Mouse (Mus musculus) thymus, postnatal 25 days (tissue): ENCODE measurements around the gene Ccdc42.

Experiments
- DNase-seq: peaks from one replicate; pipeline ENCODE4 v3.0.0; 2022

Gene Ccdc42

DNA sequence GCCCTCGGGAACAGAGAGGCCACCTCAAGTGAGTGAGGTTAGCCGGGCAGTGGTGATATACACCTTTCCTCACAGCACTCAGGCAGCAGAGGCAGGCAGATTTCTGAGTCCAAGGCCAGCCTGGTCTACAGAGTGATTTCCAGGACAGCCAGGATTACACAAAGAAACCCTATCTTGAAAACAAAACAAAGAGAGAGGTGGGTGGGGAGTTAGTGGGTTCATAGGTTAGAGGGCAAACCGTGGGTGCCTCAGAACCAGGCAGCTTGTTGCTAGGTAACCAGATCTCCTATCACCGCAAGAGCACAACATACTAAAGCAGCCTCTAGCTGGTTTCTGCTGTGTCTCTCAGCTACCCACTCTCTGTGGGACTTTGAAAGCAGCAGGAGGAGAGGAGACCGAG, at the start of gene Ccdc42:
Ccdc42 (plus strand) TSS at position 301 of the 400 bp plus-strand sequence.
- no peak for DNase-seq

GRCm38 (mm10) chr11:68539621-68540020, 47.2 kb upstream of the Ccdc42 start:
- DNase-seq, result no peak

DNA sequence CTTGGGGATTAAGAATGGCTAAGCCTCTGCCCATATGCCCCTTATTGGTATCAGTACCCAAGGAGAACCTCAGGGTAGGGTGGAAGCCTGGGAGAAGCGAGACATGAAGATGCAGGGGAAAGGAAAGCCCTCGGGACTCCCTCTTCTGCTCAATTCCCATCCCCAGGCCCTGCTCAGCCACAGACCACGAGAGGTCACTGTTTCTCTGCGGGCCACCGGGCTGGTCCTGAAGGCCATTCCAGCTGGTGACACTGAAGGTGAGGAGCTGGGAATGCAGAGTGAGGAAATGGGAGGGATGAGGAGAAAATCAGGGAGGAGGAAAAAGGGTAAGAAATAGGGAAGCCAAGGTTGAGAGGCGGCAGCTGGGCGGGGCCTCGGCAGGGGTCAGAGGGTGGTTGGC, 42.3 kb upstream of the Ccdc42 start:
- no peak for DNase-seq

GRCm38 (mm10) chr11:68545172-68545571, 41.6 kb upstream of the Ccdc42 start:
- DNase-seq, result no peak

- no peak for DNase-seq
Observed at GRCm38 (mm10) chr11:68545682-68546222, 41.1 kb upstream of the Ccdc42 start.

- no peak for DNase-seq
Observed at GRCm38 (mm10) chr11:68547484-68547883, 39.3 kb upstream of the Ccdc42 start.

- DNase-seq, result peak; percentile 28
Observed at GRCm38 (mm10) chr11:68549597-68549996, 37.2 kb upstream of the Ccdc42 start.

GRCm38 (mm10) chr11:68550358-68550757, 36.5 kb upstream of the Ccdc42 start:
- no peak for DNase-seq

- peak; percentile 69 for DNase-seq
Observed at GRCm38 (mm10) chr11:68553981-68554471, 32.8 kb upstream of the Ccdc42 start.

DNA sequence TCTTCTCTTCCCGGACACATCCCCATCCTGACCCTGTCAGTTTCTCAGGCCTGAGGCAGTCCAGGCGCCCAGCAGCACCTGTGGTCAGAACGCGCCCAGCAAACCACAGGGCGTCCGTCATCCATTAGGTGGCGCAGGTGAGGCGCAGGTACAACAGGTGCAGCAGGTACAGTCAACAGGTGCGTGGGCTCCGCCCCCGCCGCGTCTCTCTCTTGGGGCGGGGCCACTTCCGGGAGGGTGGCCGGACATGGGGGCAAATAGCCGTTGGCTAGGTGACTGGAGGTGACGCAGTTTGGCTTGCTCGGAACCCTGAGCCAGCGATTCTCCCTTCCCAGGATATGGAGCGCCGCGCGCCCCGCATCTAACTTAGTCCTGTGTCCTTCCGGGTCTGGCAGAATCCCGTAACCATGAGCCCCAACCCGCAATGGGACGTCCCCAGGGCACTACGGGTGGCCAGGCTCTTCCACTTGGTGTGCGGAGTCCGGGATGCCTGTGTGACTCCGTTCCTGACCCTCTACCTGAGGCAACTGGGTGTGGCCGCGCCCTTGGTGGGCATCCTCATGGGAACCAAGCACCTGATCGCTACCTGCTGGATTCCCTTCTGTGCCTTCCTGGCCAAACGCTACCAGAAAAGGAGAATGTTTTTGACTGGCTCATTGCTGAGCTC, 30.8 kb upstream of the Ccdc42 start, which contains the start of gene Mfsd6l:
Mfsd6l (plus strand) TSS at position 269 of the 667 bp plus-strand sequence.
- DNase-seq, result no peak

- peak; percentile 36 for DNase-seq
Observed at GRCm38 (mm10) chr11:68559546-68559945, 27.3 kb upstream of the Ccdc42 start.

- no peak for DNase-seq
Observed at GRCm38 (mm10) chr11:68561957-68562950, 24.6 kb upstream of the Ccdc42 start.

DNA sequence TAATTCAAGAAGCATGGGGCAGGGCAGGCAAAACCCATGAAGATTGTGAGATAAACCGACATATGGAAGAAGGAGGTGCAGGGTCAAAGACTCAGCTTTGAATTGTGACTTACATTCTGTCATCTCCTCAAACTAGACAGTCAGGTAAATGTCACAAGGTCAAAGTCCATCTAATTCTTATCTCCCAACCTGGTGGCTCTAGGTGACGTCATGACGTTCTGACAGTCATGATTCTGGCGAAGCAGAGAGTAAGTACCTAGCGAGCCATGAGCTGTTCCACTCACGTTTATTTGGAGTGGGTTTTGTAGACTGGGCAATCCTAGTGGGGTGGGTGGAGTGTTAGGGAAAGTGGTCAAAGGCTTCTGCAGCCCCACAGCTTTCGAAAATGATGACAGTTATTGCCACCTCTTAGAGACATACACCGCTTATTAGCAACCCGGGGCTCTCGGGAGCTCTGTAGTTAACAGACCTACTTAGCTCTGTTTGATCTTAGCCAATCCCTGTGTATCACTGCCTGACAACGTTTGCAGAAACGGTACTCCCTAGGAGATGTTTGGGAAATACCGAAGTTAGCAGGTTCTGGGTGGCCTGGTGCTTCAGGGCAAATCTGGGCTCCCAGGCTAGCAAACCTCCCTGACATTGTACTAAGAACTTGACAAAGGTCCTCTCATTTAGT, 22.3 kb upstream of the Ccdc42 start:
- no peak for DNase-seq

DNA sequence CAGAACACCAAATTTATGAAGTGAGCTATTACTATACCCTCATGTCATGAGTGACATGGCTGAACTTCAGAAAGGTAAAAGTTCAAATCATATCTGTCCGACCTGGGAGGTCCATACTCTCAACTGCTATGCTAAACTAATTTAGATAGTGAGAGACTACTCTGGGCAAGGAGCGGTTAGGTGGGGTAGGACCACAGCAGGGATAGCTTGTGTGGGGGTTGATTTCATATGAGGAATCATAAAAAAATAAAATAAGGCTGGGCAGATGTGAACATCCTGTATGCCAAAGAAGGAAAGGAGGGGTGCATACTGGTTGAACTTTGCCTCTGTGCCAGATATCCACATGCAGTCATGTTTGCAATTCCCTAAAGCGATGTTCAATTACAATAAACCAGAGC, 21.8 kb upstream of the Ccdc42 start:
- DNase-seq, result no peak

DNA sequence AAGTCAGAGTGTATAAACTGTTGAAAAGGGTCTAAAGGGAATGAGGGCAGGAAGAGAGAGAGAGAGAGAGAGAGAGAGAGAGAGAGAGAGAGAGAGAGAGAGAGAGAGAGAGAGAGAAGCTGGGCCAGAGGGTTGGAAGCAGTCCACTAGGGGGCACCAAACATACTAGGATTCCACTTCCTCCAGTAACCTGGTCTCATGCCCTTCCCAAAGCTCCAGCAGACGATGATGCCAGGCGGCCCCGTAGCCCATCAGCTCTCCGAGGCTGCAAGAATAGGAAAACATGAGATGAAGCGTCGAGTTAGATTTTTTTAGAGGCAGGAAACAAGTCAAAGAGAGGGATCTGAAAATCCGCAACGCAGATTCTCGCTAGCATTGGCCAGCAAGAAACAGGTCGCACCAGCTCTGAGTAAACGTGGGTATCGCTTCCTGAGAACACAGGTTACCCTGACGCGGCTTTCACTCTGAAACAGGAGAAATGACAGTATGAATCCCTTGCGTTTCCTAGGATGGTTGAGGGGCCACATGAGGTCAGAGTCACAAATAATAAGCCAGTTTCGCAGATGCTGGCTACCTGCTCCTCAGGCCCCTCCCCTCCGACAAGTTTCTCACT, 20.3 kb upstream of the Ccdc42 start:
- peak; percentile 55 for DNase-seq

- DNase-seq, result no peak
Observed at GRCm38 (mm10) chr11:68570861-68571260, 16.0 kb upstream of the Ccdc42 start.

GRCm38 (mm10) chr11:68577076-68577475, 9.7 kb upstream of the Ccdc42 start:
- DNase-seq, result no peak

DNA sequence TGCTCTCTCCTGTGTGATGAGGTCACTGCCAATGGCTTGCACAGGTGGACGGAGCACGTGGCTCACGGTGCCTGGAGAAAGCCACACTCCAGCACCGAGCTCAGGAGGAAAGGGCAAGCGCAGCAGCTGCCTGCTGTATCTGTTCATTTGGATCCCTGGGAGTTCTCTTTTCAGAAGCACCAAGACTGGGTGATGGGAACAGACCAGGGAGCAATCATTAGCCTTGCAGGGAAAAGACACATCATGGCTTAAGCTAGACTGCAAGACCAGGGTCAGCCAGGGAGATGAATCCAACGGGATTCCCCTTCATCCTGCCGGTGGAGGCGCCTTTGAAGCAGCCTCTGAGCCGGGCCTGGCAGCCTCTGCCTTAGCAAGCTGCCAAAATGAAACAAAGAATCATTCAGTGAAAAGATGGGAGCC, 7.3 kb upstream of the Ccdc42 start:
- DNase-seq, result no peak

GRCm38 (mm10) chr11:68580566-68580965, 6.3 kb upstream of the Ccdc42 start:
- DNase-seq, result no peak

DNA sequence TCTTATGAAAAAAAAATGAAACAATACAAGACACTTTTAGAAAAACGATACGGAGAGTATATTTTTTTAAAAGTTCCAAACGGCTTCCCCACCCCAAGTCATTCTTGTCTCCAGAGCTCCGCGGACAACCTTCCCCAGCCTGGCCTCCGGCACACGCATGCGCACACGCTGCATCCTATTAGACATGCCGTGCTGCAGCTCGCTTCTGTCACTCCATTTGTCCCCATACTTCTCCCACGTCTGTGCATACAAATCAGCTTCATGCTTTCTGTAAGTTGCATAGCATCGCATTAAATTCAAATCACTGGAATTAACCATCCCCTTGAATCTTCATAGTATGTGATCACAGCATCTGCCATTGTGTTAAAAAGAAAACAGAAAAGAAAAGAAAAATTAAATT, 3.6 kb upstream of the Ccdc42 start:
- no peak for DNase-seq

DNA sequence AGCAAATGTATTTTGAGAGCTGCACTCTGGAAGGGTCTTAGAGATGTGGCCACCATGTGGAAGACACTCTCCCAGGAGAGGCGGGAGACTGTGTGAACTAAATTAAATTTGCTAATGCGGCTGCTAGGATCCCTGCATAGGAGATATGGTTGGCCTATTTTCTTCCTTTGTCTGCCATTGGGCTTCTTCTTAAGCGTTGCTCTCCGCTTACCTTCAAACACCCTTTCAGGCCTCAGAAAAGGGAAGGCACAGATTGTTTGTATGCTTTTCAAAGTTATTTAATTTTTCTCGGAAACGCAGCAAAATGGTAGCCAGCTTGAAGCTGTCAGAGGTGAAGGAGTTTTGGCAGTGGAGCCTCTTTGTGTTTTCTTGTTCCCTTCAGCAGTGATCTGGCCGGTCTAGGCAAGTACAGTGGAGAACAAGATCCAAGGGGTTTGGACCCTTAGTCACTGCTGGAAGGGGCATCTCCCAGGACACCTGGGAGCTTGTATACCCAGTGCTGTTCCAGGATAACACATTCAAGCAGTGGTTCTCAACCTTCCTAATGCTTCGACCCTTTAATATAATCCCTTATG, 2.8 kb upstream of the Ccdc42 start:
- DNase-seq, result no peak

GRCm38 (mm10) chr11:68585890-68586289, 931 bp upstream of the Ccdc42 start:
- peak; percentile 29 for DNase-seq
